Mouse (Mus musculus) erythroblast, embryonic 14.5 days (primary cell): ENCODE measurements around the gene Tns4.

Experiments used
- GATA1 ChIP-seq: IDR thresholded peaks from 2 replicates; pipeline ENCODE4 v1.6.1; 2012; ENCODE audit warnings: low read length, inconsistent platforms, mixed read lengths
- TAL1 ChIP-seq: IDR thresholded peaks from 3 replicates; pipeline ENCODE4 v1.6.1; 2012; ENCODE audit warnings: low read length, inconsistent platforms, mixed read lengths

DNA sequence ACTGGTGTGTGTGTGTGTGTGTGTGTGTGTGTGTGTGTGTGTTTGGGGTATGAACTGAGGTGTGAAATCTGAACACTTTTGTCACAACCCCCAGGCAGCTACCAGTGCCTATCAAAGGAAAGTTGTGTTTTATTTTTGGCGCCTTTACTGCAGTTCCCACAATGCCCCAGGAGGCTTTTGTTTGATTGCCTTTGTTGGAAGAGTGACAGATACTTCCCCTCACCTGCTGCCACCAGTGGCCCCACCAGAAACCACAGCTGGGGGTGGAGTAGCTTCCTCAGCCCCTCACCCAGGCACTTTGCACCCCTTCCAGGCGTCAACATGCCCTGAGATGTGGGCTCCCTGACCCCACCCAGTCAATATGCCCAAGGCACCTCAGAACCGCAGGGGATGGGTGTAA, 47.3 kb upstream of the Tns4 start:
- TF ChIP-seq TAL1 (no peak), GATA1 (no peak)
